26 mouse cellular contexts compared by ENCODE assay signal in the genomic region with DNA sequence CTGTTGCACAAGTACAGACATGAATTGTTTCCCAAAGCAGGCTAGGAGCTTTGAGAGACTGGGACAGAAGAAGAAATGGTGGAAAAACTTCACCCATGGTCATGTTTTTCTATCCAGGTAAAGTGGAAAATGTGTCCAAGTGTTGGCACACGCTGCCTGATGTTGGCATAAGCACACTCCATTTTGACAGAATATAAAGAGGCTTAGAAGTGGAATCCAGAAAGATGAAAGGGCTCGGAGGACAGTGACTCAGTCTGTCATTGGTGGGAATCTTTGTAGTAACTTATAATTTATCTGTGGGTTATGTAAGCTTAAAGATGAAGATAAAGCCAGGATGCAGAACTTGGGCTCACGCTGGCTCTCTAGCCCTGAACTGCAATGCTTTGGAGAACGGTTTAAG. TPM values are rescaled to one million over a fixed set of nuclear protein-coding genes. Genes with fewer than 3 reads are reported as not detected.
"Had no signal": no experiment of that assay in that cellular context is flagged by ENCODE, and none has a peak within 500 bp of the region (broad histone marks: within the 10 kb centered on the region; RNA-seq: fewer than 3 reads in every experiment).

No protein-coding gene starts in this region.

- H3K27ac ChIP-seq: heart, adult 2 months; hindbrain, embryonic 13.5 days; hindbrain, embryonic 15.5 days; hindbrain, postnatal 0 days; intestine, embryonic 15.5 days; kidney, embryonic 15.5 days; kidney, postnatal 0 days; limb, embryonic 13.5 days; limb, embryonic 15.5 days; liver, embryonic 12.5 days; liver, embryonic 14.5 days had no signal

- DNase-seq: gastrocnemius, postnatal 14 days; gastrocnemius, postnatal 36 days; heart, adult 11 months; heart, adult 2 months; heart, postnatal 14 days; heart, postnatal 36 days; kidney, adult 11 months; kidney, adult 2 months; kidney, adult 9 months; kidney, postnatal 14 days; kidney, postnatal 36 days; layer of hippocampus, adult 9-11 months; layer of hippocampus, postnatal 36 days; left cerebral cortex, postnatal 4 days had no signal

- H3K36me3 ChIP-seq: heart, embryonic 12.5 days; hindbrain, embryonic 13.5 days; hindbrain, embryonic 15.5 days; intestine, embryonic 15.5 days; kidney, embryonic 15.5 days; limb, embryonic 13.5 days; limb, embryonic 15.5 days; liver, embryonic 12.5 days had no signal

- H3K4me1 ChIP-seq: liver, embryonic 12.5 days had no signal

- H3K27me3 ChIP-seq: heart, embryonic 12.5 days; intestine, embryonic 15.5 days; limb, embryonic 15.5 days had no signal

- H3K4me2 ChIP-seq: heart, embryonic 12.5 days; hindbrain, embryonic 13.5 days; hindbrain, embryonic 15.5 days; intestine, embryonic 15.5 days; kidney, embryonic 15.5 days; limb, embryonic 13.5 days; limb, embryonic 15.5 days; liver, embryonic 12.5 days had no signal

- H3K9me3 ChIP-seq: heart, embryonic 12.5 days; hindbrain, embryonic 13.5 days; hindbrain, embryonic 15.5 days; intestine, embryonic 15.5 days; kidney, embryonic 15.5 days; limb, embryonic 13.5 days; limb, embryonic 15.5 days; liver, embryonic 12.5 days had no signal

- ATAC-seq: hindbrain, postnatal 0 days; intestine, embryonic 15.5 days; liver, embryonic 12.5 days had no signal

- H3K9ac ChIP-seq: heart, embryonic 12.5 days; hindbrain, embryonic 13.5 days; hindbrain, embryonic 15.5 days; intestine, embryonic 15.5 days; kidney, embryonic 15.5 days; limb, embryonic 13.5 days; limb, embryonic 15.5 days; liver, embryonic 12.5 days; liver, embryonic 14.5 days had no signal

- H3K4me3 ChIP-seq: heart, adult 2 months; heart, embryonic 12.5 days; hindbrain, embryonic 13.5 days; hindbrain, embryonic 15.5 days; intestine, embryonic 15.5 days; kidney, embryonic 15.5 days; limb, embryonic 13.5 days; limb, embryonic 15.5 days; liver, embryonic 12.5 days had no signal

RNA-seq across cellular contexts. Expression of a gene that starts 5.2 kb away (rescaled TPM):
- total RNA-seq: hematopoietic stem cell, adult 5-6 weeks had no signal
